Mouse (Mus musculus) forebrain, embryonic 11.5 days (tissue): ENCODE measurements at regions not wholly inside any gene's neighbourhood (a gene's known extent, or its start where the extent isn't known, plus 50 kb on each side); places are given as distances from the start of the nearest gene placed in this dataset.

Experiments used
- ATAC-seq: fragments of 200-750 bp; cut with Nextera tagmentation; replicated peaks from 2 replicates; pipeline ENCODE4 v1.8.0; 2017; ENCODE audit warnings: moderate TSS enrichment; ENCODE audit not compliant: low FRiP score
- DNase-seq: peaks from one replicate; pipeline ENCODE4 v3.0.0-alpha.2; 2017; ENCODE audit warnings: low spot score
- H3K27ac ChIP-seq: fragments of 300-500 bp; sonication (generic); 2 replicates; pipeline ENCODE4 v1.5.1; 2014; ENCODE audit warnings: low read depth, low read length
- H3K27me3 ChIP-seq: fragments of 300-500 bp; sonication (generic); 2 replicates; pipeline ENCODE4 v1.6.1; 2014; ENCODE audit warnings: mild to moderate bottlenecking, low read length, mixed read lengths; ENCODE audit not compliant: control insufficient read depth, insufficient read depth
- H3K36me3 ChIP-seq: fragments of 300-500 bp; sonication (generic); 2 replicates; pipeline ENCODE4 v1.6.1; 2014; ENCODE audit warnings: mild to moderate bottlenecking, low read length, moderate library complexity, mixed read lengths; ENCODE audit not compliant: control insufficient read depth, insufficient read depth
- H3K4me1 ChIP-seq: fragments of 300-500 bp; sonication (generic); replicated peaks from 2 replicates; pipeline ENCODE4 v1.6.1; 2014; ENCODE audit warnings: low read length, mixed read lengths; ENCODE audit not compliant: control insufficient read depth, insufficient read depth
- H3K4me2 ChIP-seq: fragments of 300-500 bp; sonication (generic); 2 replicates; pipeline ENCODE4 v1.6.1; 2014; ENCODE audit warnings: low read depth, mild to moderate bottlenecking, low read length, moderate library complexity, mixed read lengths; ENCODE audit not compliant: severe bottlenecking
- H3K4me3 ChIP-seq: fragments of 300-500 bp; sonication (generic); 2 replicates; pipeline ENCODE4 v1.5.1; 2014; ENCODE audit warnings: low read depth, low read length
- H3K9ac ChIP-seq: fragments of 300-500 bp; sonication (generic); 2 replicates; pipeline ENCODE4 v1.6.1; 2014; ENCODE audit warnings: low read length
- H3K9me3 ChIP-seq: fragments of 300-500 bp; sonication (generic); 2 replicates; pipeline ENCODE4 v1.6.1; 2016; ENCODE audit warnings: low read length, mixed read lengths; ENCODE audit not compliant: control insufficient read depth
- WGBS: fragments of 180-500 bp; shearing (Covaris S2); extraction: QIAGEN DNeasy Blood & Tissue Kit; methylation state at CpG from one replicate; pipeline ENCODE4 v1.1.7; 2014; 5-methylcytosine and 5-hydroxymethylcytosine counted together

DNA sequence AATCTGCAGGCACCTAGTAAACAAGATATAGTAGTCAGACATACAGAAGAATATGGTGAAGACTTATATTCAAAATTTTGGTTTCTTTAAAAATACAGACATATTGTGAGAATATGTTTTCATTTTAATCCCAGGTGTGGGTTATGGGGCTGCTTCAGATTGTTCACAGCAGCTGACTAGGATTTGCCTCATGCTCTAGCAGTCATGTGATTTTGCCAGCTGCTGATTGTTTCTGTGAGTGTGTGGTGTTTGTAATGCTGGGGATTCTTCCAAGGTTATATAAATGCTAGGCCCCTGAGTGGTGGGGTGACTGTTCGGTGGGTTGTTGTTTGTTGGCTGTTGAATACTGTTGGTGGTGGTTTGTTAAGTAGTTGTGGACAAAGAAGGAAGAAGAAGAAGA is 97.9 kb upstream of the Rbms1 start:
- Histone ChIP-seq H3K27ac (no peak overlapping the region), H3K4me2 (no peak overlapping the region), H3K4me1 (no peaks in the 10 kb centered on the region), H3K9me3 (no peaks in the 10 kb centered on the region), H3K9ac (no peak overlapping the region), H3K36me3 (no peaks in the 10 kb centered on the region), H3K27me3 (no peaks in the 10 kb centered on the region), H3K4me3 (no peak overlapping the region)
- 96% methylated on average over 1 of the region's 1 CpGs for WGBS
- DNase-seq (no peak), ATAC-seq (no peak)

DNA sequence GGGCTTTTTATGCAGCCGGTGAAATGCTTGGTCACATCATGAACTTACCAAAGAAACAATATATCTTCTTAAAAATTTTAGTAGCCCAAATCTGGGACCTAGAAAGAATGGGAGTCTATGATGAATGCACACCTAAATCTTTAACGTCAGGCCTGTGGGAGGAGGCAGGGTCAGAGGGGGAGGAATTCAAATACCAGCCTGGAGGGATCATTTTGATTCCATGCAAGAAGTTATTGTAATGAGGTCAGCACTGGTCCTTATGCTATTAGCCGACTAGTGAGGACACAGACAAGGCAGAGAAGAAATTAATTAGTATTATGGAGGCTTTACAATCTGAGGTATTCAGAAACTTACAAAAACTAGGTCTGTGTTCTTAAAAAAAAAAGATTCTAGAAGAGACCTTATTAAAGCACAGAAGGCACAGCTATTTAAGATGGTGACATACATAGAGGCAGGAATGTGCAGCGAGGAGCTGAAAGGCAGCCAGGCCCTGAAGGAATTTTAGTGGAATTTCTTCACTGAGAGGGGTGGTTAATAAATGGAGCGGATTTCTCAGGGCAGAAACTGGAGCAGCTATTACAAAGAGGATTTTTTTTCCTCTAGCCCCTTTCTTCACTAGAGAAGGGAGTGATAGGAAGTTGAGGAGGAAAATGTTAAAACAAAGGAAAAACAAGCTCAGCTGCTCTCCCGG is 95.7 kb upstream of the Rbms1 start:
- no peaks in the 10 kb centered on the region for H3K36me3 ChIP-seq
- WGBS, result 17% methylated on average over 6 of the region's 6 CpGs
- no peak for DNase-seq
- no peak overlapping the region for H3K9ac ChIP-seq
- H3K4me3 ChIP-seq, result no peak overlapping the region
- no peak overlapping the region for H3K27ac ChIP-seq
- ATAC-seq, result no peak
- no peaks in the 10 kb centered on the region for H3K27me3 ChIP-seq
- no peak overlapping the region for H3K4me2 ChIP-seq
- no peaks in the 10 kb centered on the region for H3K9me3 ChIP-seq
- H3K4me1 ChIP-seq, result no peaks in the 10 kb centered on the region

DNA sequence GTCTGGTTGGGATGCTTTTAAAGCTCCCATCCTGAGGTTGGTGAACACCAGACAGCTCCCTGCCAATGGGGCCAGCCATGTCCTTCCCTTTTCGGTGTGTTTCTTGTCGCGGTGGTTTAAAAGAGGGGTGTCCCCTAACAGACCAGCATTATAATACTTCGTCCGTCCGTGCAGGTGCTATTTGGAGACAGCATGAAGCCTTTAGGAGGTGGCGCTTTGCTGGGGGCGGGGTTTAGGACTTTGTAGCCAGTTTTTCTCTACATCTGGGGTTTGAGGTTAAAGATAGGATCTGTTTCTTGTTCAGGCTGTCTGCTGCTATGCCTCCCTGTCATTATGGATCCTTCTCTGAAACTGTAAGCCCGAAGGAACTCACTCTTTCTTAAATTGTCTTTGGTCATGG is 89.3 kb upstream of the Rbms1 start:
- Histone ChIP-seq H3K9ac (no peak overlapping the region), H3K27ac (no peak overlapping the region), H3K4me3 (no peak overlapping the region), H3K4me1 (no peaks in the 10 kb centered on the region), H3K27me3 (no peaks in the 10 kb centered on the region), H3K4me2 (no peak overlapping the region), H3K9me3 (no peaks in the 10 kb centered on the region), H3K36me3 (no peaks in the 10 kb centered on the region)
- no peak for DNase-seq
- 74% methylated on average over 9 of the region's 9 CpGs for WGBS
- no peak for ATAC-seq

DNA sequence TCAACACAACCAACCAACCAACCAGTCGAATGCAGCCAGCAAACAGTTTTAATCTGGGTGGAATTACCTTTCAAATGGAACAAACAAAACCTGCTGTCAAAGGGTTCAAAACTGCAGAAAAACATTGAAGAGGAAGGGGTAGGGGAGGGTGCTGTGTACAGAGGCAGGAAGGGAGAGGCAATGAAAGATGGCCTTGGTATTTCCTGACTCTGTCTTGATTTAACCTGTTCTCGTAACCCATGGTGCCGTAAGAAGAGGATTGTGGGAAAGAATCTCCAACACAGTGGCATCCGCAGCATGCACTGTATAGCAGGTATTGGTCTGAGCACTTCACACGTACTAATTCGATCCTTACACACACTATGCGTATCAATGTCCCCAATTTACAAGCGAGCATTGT is 88.8 kb upstream of the Rbms1 start:
- Histone ChIP-seq H3K4me1 (no peaks in the 10 kb centered on the region), H3K36me3 (no peaks in the 10 kb centered on the region), H3K4me3 (no peak overlapping the region), H3K4me2 (no peak overlapping the region), H3K27ac (no peak overlapping the region), H3K27me3 (no peaks in the 10 kb centered on the region), H3K9me3 (no peaks in the 10 kb centered on the region), H3K9ac (no peak overlapping the region)
- DNase-seq (no peak), ATAC-seq (no peak)
- WGBS, result 89% methylated on average over 8 of the region's 8 CpGs

DNA sequence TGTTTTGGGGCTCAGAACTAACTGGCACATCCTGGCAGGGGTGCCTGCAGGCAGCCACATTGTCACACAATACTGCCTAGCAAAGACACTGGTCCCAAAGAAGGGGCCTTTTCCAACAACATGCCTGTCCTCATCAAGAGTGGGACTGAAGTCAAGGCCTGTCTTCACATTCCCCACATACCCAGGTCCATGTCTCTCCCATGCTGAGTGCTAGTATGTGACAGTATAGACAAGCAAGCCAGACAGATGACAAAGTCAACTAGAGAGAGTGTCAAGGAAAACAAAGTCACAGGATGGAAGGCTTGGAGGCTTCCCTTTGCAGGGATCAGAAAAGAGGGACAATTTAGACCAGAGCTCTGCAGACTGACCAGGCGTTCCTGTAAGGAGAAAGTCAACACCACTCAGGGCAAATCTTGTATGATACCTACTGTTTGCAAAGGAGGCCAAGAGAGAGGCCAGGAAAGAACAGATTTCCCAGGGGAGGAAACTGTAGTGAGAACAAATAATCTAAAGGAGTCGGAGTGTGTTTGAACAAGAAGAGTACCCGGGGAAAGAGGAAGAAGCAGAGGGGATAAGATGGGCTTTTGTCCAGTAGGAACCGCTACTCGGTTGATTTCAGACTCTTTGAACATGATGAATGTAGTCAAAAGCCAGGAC is 83.2 kb upstream of the Rbms1 start:
- DNase-seq (no peak), ATAC-seq (no peak)
- no peaks in the 10 kb centered on the region for H3K27me3 ChIP-seq
- no peak overlapping the region for H3K4me2 ChIP-seq
- WGBS, result 75% methylated on average over 5 of the region's 5 CpGs
- no peak overlapping the region for H3K4me3 ChIP-seq
- H3K36me3 ChIP-seq, result no peaks in the 10 kb centered on the region
- no peaks in the 10 kb centered on the region for H3K4me1 ChIP-seq
- no peak overlapping the region for H3K9ac ChIP-seq
- H3K9me3 ChIP-seq, result no peaks in the 10 kb centered on the region
- no peak overlapping the region for H3K27ac ChIP-seq

DNA sequence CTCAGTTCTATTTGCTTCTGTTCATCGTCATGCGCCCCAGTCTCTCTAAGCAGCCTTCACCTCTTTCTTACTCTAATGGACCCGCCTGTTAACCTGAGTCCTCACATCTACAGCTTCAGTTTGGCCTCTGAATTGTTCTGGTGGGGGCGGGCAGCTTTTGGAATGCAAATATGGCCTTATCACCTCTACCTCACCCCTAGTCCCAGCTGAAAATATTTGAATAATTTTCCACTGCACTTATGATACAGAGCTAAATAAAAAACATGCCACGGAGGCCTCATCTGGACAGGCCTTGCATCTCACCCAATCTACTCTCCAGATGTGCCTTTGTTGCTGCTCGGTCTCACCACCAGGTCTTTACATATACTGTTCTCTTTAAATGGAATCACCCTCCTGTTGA is 82.5 kb upstream of the Rbms1 start:
- ATAC-seq, result no peak
- Histone ChIP-seq H3K9ac (no peak overlapping the region), H3K36me3 (no peaks in the 10 kb centered on the region), H3K4me1 (no peaks in the 10 kb centered on the region), H3K4me3 (no peak overlapping the region), H3K9me3 (no peaks in the 10 kb centered on the region), H3K27me3 (no peaks in the 10 kb centered on the region), H3K4me2 (no peak overlapping the region), H3K27ac (no peak overlapping the region)
- 86% methylated on average over 6 of the region's 6 CpGs for WGBS
- DNase-seq, result no peak

DNA sequence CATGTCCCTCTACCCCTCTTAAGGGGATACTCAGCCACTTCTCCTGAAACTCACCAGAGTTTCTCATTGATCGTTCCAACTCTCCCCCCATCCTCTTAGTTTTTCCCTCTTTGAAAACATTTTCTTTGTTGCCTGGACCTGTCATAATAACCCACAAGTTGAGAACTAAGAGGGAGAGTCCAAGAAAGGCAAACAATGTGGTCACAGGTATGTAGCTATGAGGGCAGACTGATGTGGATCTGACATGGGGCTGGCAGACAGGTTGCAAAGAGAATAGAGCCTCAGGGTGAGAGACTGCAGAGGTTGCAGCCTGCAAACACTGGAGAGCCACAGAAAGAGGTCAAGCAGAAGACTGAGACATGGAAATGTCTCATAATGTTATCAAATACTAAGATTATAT is 69.9 kb upstream of the Rbms1 start:
- ATAC-seq (no peak), DNase-seq (no peak)
- no peaks in the 10 kb centered on the region for H3K9me3 ChIP-seq
- H3K27me3 ChIP-seq, result no peaks in the 10 kb centered on the region
- no peak overlapping the region for H3K4me3 ChIP-seq
- H3K36me3 ChIP-seq, result no peaks in the 10 kb centered on the region
- no peak overlapping the region for H3K4me2 ChIP-seq
- H3K27ac ChIP-seq, result no peak overlapping the region
- 89% methylated on average over 1 of the region's 1 CpGs for WGBS
- no peaks in the 10 kb centered on the region for H3K4me1 ChIP-seq
- no peak overlapping the region for H3K9ac ChIP-seq

DNA sequence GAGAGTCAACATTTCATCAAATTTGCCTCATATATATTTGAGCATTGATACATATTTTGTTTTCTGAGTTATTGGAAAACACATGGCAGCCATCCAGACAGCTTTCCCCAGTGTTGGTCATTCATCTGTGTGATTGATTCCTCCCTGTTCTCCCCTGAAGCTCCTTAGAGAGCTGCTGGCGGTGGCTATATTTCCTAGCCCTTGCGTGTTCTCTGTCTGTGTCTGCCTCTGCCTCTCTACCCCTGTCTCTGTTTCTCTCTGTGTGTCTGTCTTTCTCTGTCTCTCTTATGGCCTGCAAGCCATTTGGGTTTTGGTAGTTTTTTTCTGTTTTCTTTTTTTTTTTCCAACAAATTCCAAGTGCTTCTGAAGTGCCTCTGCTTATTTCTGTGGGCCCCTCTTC is 66.7 kb upstream of the Rbms1 start:
- H3K4me2 ChIP-seq, result no peak overlapping the region
- no peaks in the 10 kb centered on the region for H3K36me3 ChIP-seq
- ATAC-seq (no peak), DNase-seq (no peak)
- 88% methylated on average over 2 of the region's 2 CpGs for WGBS
- no peak overlapping the region for H3K4me3 ChIP-seq
- H3K27ac ChIP-seq, result no peak overlapping the region
- no peaks in the 10 kb centered on the region for H3K27me3 ChIP-seq
- no peak overlapping the region for H3K9ac ChIP-seq
- no peaks in the 10 kb centered on the region for H3K4me1 ChIP-seq
- no peaks in the 10 kb centered on the region for H3K9me3 ChIP-seq

DNA sequence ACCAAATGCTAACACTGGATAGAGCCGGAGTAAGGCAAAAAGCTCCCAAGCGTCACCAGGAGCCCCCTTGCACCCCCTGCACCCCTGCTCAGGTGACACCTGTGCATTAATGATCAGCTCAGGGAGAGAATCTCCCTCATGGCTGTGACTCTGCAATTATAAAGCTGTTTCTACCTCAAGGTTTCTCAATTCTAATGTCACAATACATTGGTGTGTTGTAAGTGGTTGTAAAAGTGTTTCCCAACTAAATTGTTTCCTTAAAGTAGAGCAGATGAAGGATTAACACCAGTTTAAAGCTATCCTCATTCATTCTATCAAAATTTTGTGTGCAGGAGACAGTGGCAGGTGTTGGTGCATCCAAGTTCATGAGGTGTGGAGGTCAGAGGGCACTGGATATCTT is 65.6 kb upstream of the Rbms1 start:
- no peak overlapping the region for H3K4me2 ChIP-seq
- no peak for ATAC-seq
- no peak overlapping the region for H3K9ac ChIP-seq
- no peak for DNase-seq
- H3K27ac ChIP-seq, result no peak overlapping the region
- H3K9me3 ChIP-seq, result no peaks in the 10 kb centered on the region
- no peaks in the 10 kb centered on the region for H3K36me3 ChIP-seq
- no peak overlapping the region for H3K4me3 ChIP-seq
- H3K4me1 ChIP-seq, result no peaks in the 10 kb centered on the region
- no peaks in the 10 kb centered on the region for H3K27me3 ChIP-seq
- 93% methylated on average over 2 of the region's 2 CpGs for WGBS
